Mouse (Mus musculus) spleen, adult 2 months (tissue): ENCODE measurements around the gene Hsd11b2.

ENCODE experiments used
- CTCF ChIP-seq: fragments of 200-500 bp; IDR thresholded peaks from 2 replicates; pipeline ENCODE4 v1.5.1; 2011; ENCODE audit warnings: mild to moderate bottlenecking, inconsistent platforms; ENCODE audit not compliant: insufficient read depth, insufficient read length, insufficient replicate concordance; ENCODE audit errors: extremely low read depth
- POLR2A ChIP-seq: fragments of 200-500 bp; IDR thresholded peaks from 2 replicates; pipeline ENCODE4 v1.6.1; 2011; ENCODE audit warnings: low read depth, low read length, inconsistent platforms

DNA sequence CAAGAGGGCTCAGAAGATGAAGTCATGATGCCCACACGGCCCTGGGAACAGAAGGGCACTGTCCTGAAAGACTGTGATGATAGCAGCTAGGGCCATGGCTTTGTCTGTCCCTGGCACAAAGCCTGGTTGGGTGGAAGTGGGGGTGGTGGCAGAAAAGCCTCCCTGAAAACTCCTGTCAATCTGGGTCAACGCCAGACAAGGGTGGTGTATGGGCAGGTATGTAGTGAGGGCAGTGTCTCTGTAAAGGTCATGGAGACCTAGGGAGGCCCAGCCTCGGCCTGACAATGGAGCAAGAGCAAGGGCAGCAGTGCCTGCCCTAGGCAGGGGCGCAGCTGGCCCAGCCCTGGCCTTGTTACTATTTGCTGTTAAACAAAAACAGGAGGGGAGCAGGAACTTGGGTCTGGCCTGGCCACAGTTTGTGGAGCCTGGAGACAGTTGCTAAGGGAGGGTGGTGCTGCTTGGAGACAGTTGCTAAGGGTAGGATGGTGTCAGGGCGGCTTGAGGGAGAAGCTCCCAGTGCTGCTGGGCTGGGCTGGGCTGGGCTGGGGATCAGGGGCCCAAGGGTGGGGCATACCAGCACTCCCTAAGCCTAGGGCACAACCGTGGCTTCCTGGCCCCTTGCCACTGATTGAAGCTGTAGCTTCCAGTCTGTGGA, 49.4 kb upstream of the Hsd11b2 start:
- TF ChIP-seq CTCF = no peak
- no peak for TF ChIP-seq POLR2A
